Mouse (Mus musculus): ENCODE measurements around the gene Tspan2. TPM values are rescaled to one million over a fixed set of nuclear protein-coding genes. Genes with fewer than 3 reads are reported as not detected.

Tspan2 gene
- polyA plus RNA-seq, 1 experiment from 2014 or later, result 6.3 TPM

- 8% methylated on average over 3 of the region's 3 CpGs for WGBS
- H3K9me3 ChIP-seq, result no peaks in the 10 kb centered on the region
- ATAC-seq, result no peak
- H3K4me3 ChIP-seq (replicated peaks), result no peak overlapping the region
- H3K4me2 ChIP-seq (replicated peaks), result no peak overlapping the region
- H3K4me1 ChIP-seq (replicated peaks), result no peaks in the 10 kb centered on the region
- H3K9ac ChIP-seq (replicated peaks), result no peak overlapping the region
- no peaks in the 10 kb centered on the region for H3K27me3 ChIP-seq
- no peaks in the 10 kb centered on the region for H3K36me3 ChIP-seq
- H3K27ac ChIP-seq, result no peak overlapping the region
Observed at GRCm38 (mm10) chr3:102803937-102804336, 69.6 kb downstream of the Tspan2 start.

- ATAC-seq, result no peak
- H3K4me3 ChIP-seq (replicated peaks), result no peak overlapping the region
- H3K27ac ChIP-seq, result no peak overlapping the region
- H3K4me2 ChIP-seq (replicated peaks), result no peak overlapping the region
- no peak overlapping the region for H3K9ac ChIP-seq (replicated peaks)
- H3K36me3 ChIP-seq, result no peaks in the 10 kb centered on the region
- no peaks in the 10 kb centered on the region for H3K9me3 ChIP-seq
- H3K4me1 ChIP-seq (replicated peaks), result no peaks in the 10 kb centered on the region
- no peaks in the 10 kb centered on the region for H3K27me3 ChIP-seq
- 43% methylated on average over 1 of the region's 1 CpGs for WGBS
Observed at GRCm38 (mm10) chr3:102842386-102842785, 108.1 kb downstream of the Tspan2 start.

GRCm38 (mm10) chr3:102848661-102849060 lies 114.3 kb downstream of the Tspan2 start:
- Histone ChIP-seq H3K4me1 (replicated peaks) (no peaks in the 10 kb centered on the region), H3K4me2 (replicated peaks) (no peak overlapping the region), H3K36me3 (no peaks in the 10 kb centered on the region), H3K27me3 (no peaks in the 10 kb centered on the region), H3K27ac (no peak overlapping the region), H3K9me3 (no peaks in the 10 kb centered on the region), H3K9ac (replicated peaks) (no peak overlapping the region), H3K4me3 (replicated peaks) (no peak overlapping the region)
- ATAC-seq, result no peak

Other genes with a start within 250 kb of the Tspan2 start
- 0.12 and 0.16 TPM in 2 replicates for gene Tshb, start 48.2 kb downstream of the Tspan2 start, polyA plus RNA-seq (2015; fragmentation: Nextera tagmentation; extraction: Ambion mirVana)
- gene Sycp1, start 201.6 kb downstream of the Tspan2 start, polyA plus RNA-seq (2015; fragmentation: Nextera tagmentation; extraction: Ambion mirVana), result not detected in 2 replicates
- 0.22 TPM in 1 of 2 replicates, not detected in the other for gene Nr1h5, start 229.6 kb downstream of the Tspan2 start, polyA plus RNA-seq (2015; fragmentation: Nextera tagmentation; extraction: Ambion mirVana)

Data from midbrain, embryonic 13.5 days (tissue).